Mouse (Mus musculus) ES-Bruce4 (cell line): Measurements from ENCODE around the gene Chka. TPM values are rescaled to one million over a fixed set of nuclear protein-coding genes. Genes with fewer than 3 reads are reported as not detected.

ENCODE experiments used
- H3K27ac ChIP-seq: 2 replicates; pipeline ENCODE4 v1.5.1; 2012; ENCODE audit warnings: low read length, inconsistent platforms; ENCODE audit not compliant: insufficient read depth
- H3K27me3 ChIP-seq: 2 replicates; pipeline ENCODE4 v1.6.1; 2012; ENCODE audit warnings: mild to moderate bottlenecking, low read length, inconsistent platforms; ENCODE audit not compliant: control insufficient read depth, poor library complexity, insufficient read depth, severe bottlenecking
- H3K36me3 ChIP-seq: 2 replicates; pipeline ENCODE4 v1.6.1; 2012; ENCODE audit warnings: inconsistent platforms, mild to moderate bottlenecking, low read length, moderate library complexity; ENCODE audit not compliant: control insufficient read depth, poor library complexity, insufficient read depth, severe bottlenecking
- H3K4me1 ChIP-seq: one replicate; pipeline ENCODE4 v1.8.1; 2011; ENCODE audit warnings: low read length; ENCODE audit not compliant: control insufficient read depth, insufficient read depth
- H3K4me3 ChIP-seq: 2 replicates; pipeline ENCODE4 v1.5.1; 2011; ENCODE audit warnings: low read depth, mild to moderate bottlenecking, low read length
- H3K9ac ChIP-seq: 2 replicates; pipeline ENCODE4 v1.6.1; 2012; ENCODE audit warnings: low read depth, mild to moderate bottlenecking, inconsistent platforms; ENCODE audit not compliant: poor library complexity, severe bottlenecking
- H3K9me3 ChIP-seq: replicated peaks from 2 replicates; pipeline ENCODE4 v1.6.1; 2012; ENCODE audit warnings: mild to moderate bottlenecking, low read length, inconsistent platforms; ENCODE audit not compliant: control insufficient read depth, poor library complexity, insufficient read depth, severe bottlenecking
- CTCF ChIP-seq: IDR thresholded peaks from one replicate; pipeline ENCODE4 v1.8.1; 2011; ENCODE audit warnings: low read depth, low read length
- EP300 ChIP-seq: IDR thresholded peaks from 2 replicates; pipeline ENCODE4 v1.6.1; 2011; ENCODE audit warnings: low read depth, low read length; ENCODE audit not compliant: insufficient read depth
- POLR2A ChIP-seq: IDR thresholded peaks from one replicate; pipeline ENCODE4 v1.8.1; 2011; ENCODE audit warnings: low read length; ENCODE audit not compliant: insufficient read depth
- polyA plus RNA-seq: library from polyadenylated mRNA; stranded (reverse); fragments of >200 nt; gene quantifications from 2 replicates; pipeline ENCODE4 v1.2.4, GENCODE M21; 2011; ENCODE audit warnings: low read depth; ENCODE audit not compliant: missing spikeins, insufficient read depth, insufficient read length

The Chka gene
- polyA plus RNA-seq, 1 experiment: 148 TPM

GRCm38 (mm10) chr19:3904363-3904675, 52.7 kb downstream of the Chka start:
- no peaks in the 10 kb centered on the region for H3K9me3 ChIP-seq
- peaks cover 5% of the 10 kb centered on the region for H3K4me1 ChIP-seq
- H3K4me3 ChIP-seq: peak overlapping the region; percentile 42
- no peaks in the 10 kb centered on the region for H3K36me3 ChIP-seq
- H3K27me3 ChIP-seq: no peaks in the 10 kb centered on the region
- H3K27ac ChIP-seq: no peak overlapping the region
- no peak for TF ChIP-seq CTCF
- no peak for TF ChIP-seq EP300
- TF ChIP-seq POLR2A: no peak
- H3K9ac ChIP-seq: no peak overlapping the region

DNA sequence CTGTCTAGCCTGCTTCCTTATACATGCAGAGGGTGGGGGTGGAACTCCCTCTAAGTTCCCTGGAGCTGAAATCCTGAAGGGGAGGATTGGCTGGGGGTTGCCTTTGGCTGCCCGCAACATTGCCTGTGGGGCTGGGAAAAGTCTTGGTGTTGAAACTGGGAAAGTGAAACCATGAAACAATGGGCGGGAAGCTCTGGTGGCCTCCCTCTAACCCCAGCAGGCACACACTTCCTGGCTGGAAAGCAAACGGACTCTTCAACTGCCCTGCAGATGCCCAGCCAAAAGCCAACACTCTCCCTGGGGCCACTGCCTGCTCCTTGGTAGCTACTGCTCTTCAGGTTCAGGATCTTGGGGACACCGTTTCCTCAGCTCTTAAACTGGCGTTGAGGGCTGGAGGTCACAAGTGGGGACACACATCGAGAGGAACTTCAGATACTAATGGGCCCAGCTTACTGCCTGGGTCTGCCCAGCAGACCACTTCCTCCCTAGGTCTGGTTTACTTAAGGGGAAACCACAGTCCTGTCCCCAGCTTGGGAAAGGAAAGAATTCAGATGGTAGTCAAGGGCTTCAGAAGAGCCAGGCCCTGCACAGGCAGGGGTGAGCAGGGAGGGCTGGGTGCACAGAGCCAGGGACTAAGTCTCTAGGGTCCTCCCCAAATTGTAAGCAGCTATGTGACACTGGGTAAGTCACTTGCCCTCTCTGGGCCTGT, 53.8 kb downstream of the Chka start:
- H3K27ac ChIP-seq: no peak overlapping the region
- H3K4me1 ChIP-seq: peaks cover 5% of the 10 kb centered on the region
- no peak overlapping the region for H3K9ac ChIP-seq
- H3K9me3 ChIP-seq: no peaks in the 10 kb centered on the region
- peak; percentile 41; the same call in 1 of the 2 replicates for TF ChIP-seq EP300
- no peak for TF ChIP-seq POLR2A
- H3K36me3 ChIP-seq: no peaks in the 10 kb centered on the region
- H3K27me3 ChIP-seq: no peaks in the 10 kb centered on the region
- H3K4me3 ChIP-seq: no peak overlapping the region

- Histone ChIP-seq H3K36me3 (no peaks in the 10 kb centered on the region), H3K4me1 (peaks cover 5% of the 10 kb centered on the region), H3K4me3 (peak overlapping the region; percentile 56), H3K9ac (peak overlapping the region; percentile 53), H3K9me3 (no peaks in the 10 kb centered on the region), H3K27me3 (no peaks in the 10 kb centered on the region), H3K27ac (no peak overlapping the region)
- TF ChIP-seq POLR2A (no peak), CTCF (no peak), EP300 (no peak)
These were observed 54.8 kb downstream of the Chka start for GRCm38 (mm10) chr19:3906326-3906725.

DNA sequence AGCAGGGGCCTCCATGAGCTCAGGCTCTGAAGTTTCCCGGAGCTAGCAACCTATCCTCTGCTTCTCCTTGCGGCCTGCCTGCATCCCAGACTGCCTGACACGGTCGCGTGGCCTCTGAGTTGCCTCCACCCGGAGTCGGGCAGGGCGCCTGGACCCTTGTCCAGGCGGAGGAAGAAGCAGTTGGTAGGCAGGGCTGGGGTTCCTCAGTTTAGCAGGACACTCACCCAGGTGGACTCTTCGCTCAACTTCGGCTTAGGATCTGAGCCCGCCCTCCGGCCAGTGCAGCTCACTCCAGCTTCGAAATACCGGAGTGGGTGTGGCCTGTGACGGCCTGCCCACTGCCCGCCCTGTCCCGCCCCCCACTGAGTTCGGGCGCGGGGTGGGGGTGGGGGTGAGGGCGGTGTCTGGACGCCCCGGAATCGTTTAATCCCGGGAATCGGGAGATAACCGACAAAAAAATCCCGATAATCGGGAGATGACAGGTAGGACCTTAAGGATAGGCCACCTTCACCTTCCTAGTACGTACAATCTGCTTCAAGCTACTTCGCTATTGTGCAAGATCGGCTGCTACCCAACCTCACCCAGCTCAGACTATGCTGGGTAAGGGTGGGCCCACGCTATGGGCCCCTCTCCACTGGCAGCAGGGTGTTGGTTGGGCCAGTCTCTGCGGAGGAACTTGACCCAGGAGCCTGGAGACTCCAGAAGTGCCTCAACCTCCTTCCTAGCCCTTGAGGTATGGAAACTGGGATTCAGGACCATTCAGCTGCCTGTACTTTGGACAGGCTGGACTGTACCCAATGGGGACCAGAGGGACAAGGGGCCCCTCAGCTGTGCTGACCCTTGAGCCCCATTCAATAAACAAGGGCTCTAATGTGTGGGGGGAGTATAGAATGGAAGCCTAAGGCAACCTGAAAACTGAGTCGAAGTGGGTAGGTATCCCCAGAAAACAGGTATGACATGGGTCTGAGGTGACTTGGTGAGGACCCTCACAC, 55.5 kb downstream of the Chka start, which contains the start of gene Tcirg1:
TSS of gene Tcirg1 (minus strand) at position 339 of the 992 bp plus-strand sequence.
- H3K9ac ChIP-seq: peak within 1 kb of the TSS; percentile 53
- H3K27ac ChIP-seq: no peak within 1 kb of the TSS
- TF ChIP-seq CTCF (no peak), EP300 (no peak), POLR2A (no peak)
- H3K36me3 ChIP-seq: no peaks in the 10 kb centered on the region
- H3K4me1 ChIP-seq: peaks cover 5% of the 10 kb centered on the region
- H3K27me3 ChIP-seq: no peaks in the 10 kb centered on the region
- peak within 1 kb of the TSS; percentile 56 for H3K4me3 ChIP-seq
- no peaks in the 10 kb centered on the region for H3K9me3 ChIP-seq

DNA sequence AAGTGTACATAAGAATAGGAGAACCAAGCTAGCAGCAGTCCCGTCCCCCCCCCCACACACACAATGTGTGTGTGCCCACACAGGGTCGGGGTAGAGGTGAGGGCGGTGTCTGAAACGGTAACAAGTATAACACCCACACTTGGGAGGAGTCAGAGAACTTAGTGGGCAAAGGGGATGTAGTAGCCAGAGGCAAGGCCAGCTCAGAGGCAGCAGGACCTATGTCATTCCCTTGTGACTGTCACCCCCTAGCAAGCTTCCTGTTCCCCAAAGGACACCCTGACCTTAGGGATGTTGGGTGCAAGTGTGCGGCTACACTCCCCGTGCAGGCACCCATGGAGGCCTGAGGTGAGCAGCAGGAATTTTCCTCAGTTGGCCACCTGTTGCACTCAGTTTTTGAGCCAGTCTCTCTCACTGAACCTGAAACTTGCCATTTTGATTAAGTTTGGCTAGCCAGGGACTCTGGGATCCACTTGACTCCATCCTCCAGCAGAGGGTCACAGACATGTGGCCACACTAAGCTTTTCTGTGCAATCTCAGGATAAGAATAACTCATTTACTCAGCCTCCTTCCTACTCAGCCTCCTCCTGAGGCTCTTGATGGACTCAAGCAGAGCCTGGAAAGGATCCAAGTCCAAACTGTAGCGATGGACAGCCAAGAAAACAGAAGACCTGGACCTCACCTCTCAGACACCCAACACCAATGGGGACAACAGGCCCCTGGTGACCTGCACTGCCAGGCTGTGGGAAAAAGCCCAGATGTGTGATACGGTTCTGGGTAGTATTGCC, 56.5 kb downstream of the Chka start:
- no peaks in the 10 kb centered on the region for H3K27me3 ChIP-seq
- no peak overlapping the region for H3K9ac ChIP-seq
- TF ChIP-seq EP300 (no peak), POLR2A (no peak), CTCF (no peak)
- H3K9me3 ChIP-seq: no peaks in the 10 kb centered on the region
- H3K4me3 ChIP-seq: no peak overlapping the region
- no peak overlapping the region for H3K27ac ChIP-seq
- peaks cover 5% of the 10 kb centered on the region for H3K4me1 ChIP-seq
- H3K36me3 ChIP-seq: no peaks in the 10 kb centered on the region
